In genomic region chr10:75930304-75930703, GRCm38 (mm10) we compare ENCODE assay signal across 8 mouse cellular contexts. TPM values are rescaled to one million over a fixed set of nuclear protein-coding genes. Genes with fewer than 3 reads are reported as not detected.
DNase-seq lines count a peak whose midpoint lies in the region; ATAC-seq and TF ChIP-seq lines count a peak whose summit lies in the region.
"Had no signal": no experiment of that assay in that cellular context is flagged by ENCODE, and none has a peak within 500 bp of the region (broad histone marks: within the 10 kb centered on the region; RNA-seq: fewer than 3 reads in every experiment).

No protein-coding gene starts in this region.

- peaks cover 6% of the 10 kb centered on the region; the same call in 1 of the 2 replicates for H3K4me1 ChIP-seq in lung, adult 2 months (ENCODE audit: control insufficient read depth, insufficient read depth, low read length)
- H3K4me1 ChIP-seq in intestine, embryonic 14.5 days (replicated peaks; ENCODE audit: control insufficient read depth, insufficient read depth, low read length): peaks cover 12% of the 10 kb centered on the region

- H3K4me2 ChIP-seq in intestine, embryonic 14.5 days (ENCODE audit: low read length): peak overlapping the region; percentile 92

- peaks cover 21% of the 10 kb centered on the region for H3K36me3 ChIP-seq in intestine, embryonic 14.5 days (ENCODE audit: control insufficient read depth, insufficient read depth, low read length)

- TF ChIP-seq POLR2A in lung, adult 2 months (IDR thresholded peaks at IDR 0.05; ENCODE audit: borderline replicate concordance, extremely low read depth, low read depth, low read length): no peak

- WGBS in lung, adult 2 months: 16% methylated on average over 6 of the region's 6 CpGs
- whole genome bisulfite sequencing in intestine, embryonic 14.5 days: 18% methylated on average over 6 of the region's 6 CpGs

- H3K9me3 ChIP-seq in intestine, embryonic 14.5 days (ENCODE audit: control insufficient read depth, low read length): no peaks in the 10 kb centered on the region
- H3K9me3 ChIP-seq: megakaryocyte, embryonic 14.5 days had no signal

- H3K27ac ChIP-seq in intestine, embryonic 14.5 days (ENCODE audit: low read depth): no peak overlapping the region

- H3K9ac ChIP-seq in intestine, embryonic 14.5 days (ENCODE audit: low read length): no peak overlapping the region

- DNase-seq in lung, adult 18-20 months: peak; percentile 50 to 72
- DNase-seq in lung, adult 2 months: no peak
- peak; percentile 30 for DNase-seq in brain, adult 2 months (ENCODE audit: low read depth, low spot score)
- DNase-seq in intestine, embryonic 14.5 days (ENCODE audit: low spot score): peak; percentile 60
- peak; percentile 71 to 78 for DNase-seq in lung, postnatal 4 days
- no peak for DNase-seq in layer of hippocampus, postnatal 10 days (ENCODE audit: low spot score in 2 of 2)

- ATAC-seq in intestine, embryonic 14.5 days (replicated peaks; ENCODE audit: low FRiP score, low TSS enrichment, low read depth): no peak
- ATAC-seq in frontal cortex, adult (ENCODE audit: low TSS enrichment): no peak

- no peak for TF ChIP-seq CTCF in lung, adult 2 months (IDR thresholded peaks at IDR 0.05; ENCODE audit: insufficient read depth, low read length)

- no peak overlapping the region for H3K4me3 ChIP-seq in lung, adult 2 months (replicated peaks; ENCODE audit: extremely low read depth, low read depth, low read length)
- H3K4me3 ChIP-seq in intestine, embryonic 14.5 days (ENCODE audit: low read depth, low read length): no peak overlapping the region
- H3K4me3 ChIP-seq: megakaryocyte, embryonic 14.5 days had no signal

- 0 out of 2 replicates have a peak, but pooled peaks cover 2% of the 10 kb centered on the region for H3K27me3 ChIP-seq in intestine, embryonic 14.5 days (replicated peaks; ENCODE audit: control insufficient read depth, insufficient read depth, low read length)

RNA-seq across cellular contexts. Expression of gene Chchd10, which starts 2.6 kb away (rescaled TPM):
- polyA plus RNA-seq in lung, adult 2 months (2012; rRNA removed): 415 and 628 TPM in 2 replicates
- 82.3 and 123 TPM in 2 replicates for polyA plus RNA-seq in intestine, embryonic 14.5 days (2014; fragmentation: Nextera tagmentation; extraction: Ambion mirVana)
- 100 to 1,000 TPM; 185 to 218 TPM for total RNA-seq in layer of hippocampus, postnatal 10 days (2021)

RNA-seq across cellular contexts. Expression of gene Mmp11, which starts 6.0 kb away (rescaled TPM):
- polyA plus RNA-seq in lung, adult 2 months (2012; rRNA removed): 83.9 and 89.2 TPM in 2 replicates
- 40.9 and 56.8 TPM in 2 replicates for polyA plus RNA-seq in intestine, embryonic 14.5 days (2014; fragmentation: Nextera tagmentation; extraction: Ambion mirVana)
- total RNA-seq in layer of hippocampus, postnatal 10 days (2021): 1 to 10 TPM; 2.0 to 4.1 TPM

RNA-seq across cellular contexts. Expression of gene Smarcb1, which starts 8.9 kb away (rescaled TPM):
- polyA plus RNA-seq in lung, adult 2 months (2012; rRNA removed): 41.2 and 53.1 TPM in 2 replicates
- 189 and 192 TPM in 2 replicates for polyA plus RNA-seq in intestine, embryonic 14.5 days (2014; fragmentation: Nextera tagmentation; extraction: Ambion mirVana)
- 10 to 100 TPM; 99.2 to 99.3 TPM for total RNA-seq in layer of hippocampus, postnatal 10 days (2021)

RNA-seq across cellular contexts. Expression of gene Gm867, which starts 10.2 kb away (rescaled TPM):
- polyA plus RNA-seq in lung, adult 2 months (2012; rRNA removed): 12.6 and 15.8 TPM in 2 replicates
- not detected in 2 replicates for polyA plus RNA-seq in intestine, embryonic 14.5 days (2014; fragmentation: Nextera tagmentation; extraction: Ambion mirVana)
- under 1 TPM; 0.71 to 0.83 TPM for total RNA-seq in layer of hippocampus, postnatal 10 days (2021)

RNA-seq across cellular contexts. Expression of gene Vpreb3, which starts 12.6 kb away (rescaled TPM):
- polyA plus RNA-seq in lung, adult 2 months (2012; rRNA removed): 57.1 and 72.3 TPM in 2 replicates
- polyA plus RNA-seq in intestine, embryonic 14.5 days (2014; fragmentation: Nextera tagmentation; extraction: Ambion mirVana): 0.73 TPM in 1 of 2 replicates, not detected in the other
- total RNA-seq in layer of hippocampus, postnatal 10 days (2021): not detected

Comparison
In these comparisons a context has a peak if more than half of its experiments do, and no peak if none do; other contexts are left out.
1. DNase-seq: peak in lung, adult 18-20 months (2 of 2), brain, adult 2 months (single experiment), intestine, embryonic 14.5 days (single experiment) and lung, postnatal 4 days (2 of 2); none in lung, adult 2 months (single experiment) and layer of hippocampus, postnatal 10 days (0 of 2).